Mouse (Mus musculus) midbrain, embryonic 11.5 days (tissue): Measurements from ENCODE around the gene Zfp787. TPM values are rescaled to one million over a fixed set of nuclear protein-coding genes. Genes with fewer than 3 reads are reported as not detected.

ENCODE experiments used
- ATAC-seq: fragments of 200-750 bp; cut with Nextera tagmentation; 2 replicates; pipeline ENCODE4 v1.8.0; 2017; ENCODE audit warnings: moderate TSS enrichment, moderate library complexity; ENCODE audit not compliant: low FRiP score
- DNase-seq: peaks from one replicate; pipeline ENCODE4 v3.0.0; 2015; ENCODE audit warnings: low spot score; ENCODE audit errors: missing footprints
- H3K27ac ChIP-seq: fragments of 300-500 bp; sonication (generic); 2 replicates; pipeline ENCODE4 v1.5.1; 2014; ENCODE audit warnings: low read depth, low read length
- H3K27me3 ChIP-seq: fragments of 300-500 bp; sonication (generic); 2 replicates; pipeline ENCODE4 v1.6.1; 2014; ENCODE audit warnings: mild to moderate bottlenecking, low read length, moderate library complexity, mixed read lengths; ENCODE audit not compliant: control insufficient read depth, insufficient read depth
- H3K36me3 ChIP-seq: fragments of 300-500 bp; sonication (generic); 2 replicates; pipeline ENCODE4 v1.6.1; 2014; ENCODE audit warnings: mild to moderate bottlenecking, low read length, moderate library complexity, mixed read lengths; ENCODE audit not compliant: control insufficient read depth, insufficient read depth
- H3K4me1 ChIP-seq: fragments of 300-500 bp; sonication (generic); 2 replicates; pipeline ENCODE4 v1.6.1; 2014; ENCODE audit warnings: low read length; ENCODE audit not compliant: control insufficient read depth, insufficient read depth
- H3K4me2 ChIP-seq: fragments of 300-500 bp; sonication (generic); 2 replicates; pipeline ENCODE4 v1.6.1; 2014; ENCODE audit warnings: mild to moderate bottlenecking, moderate library complexity
- H3K4me3 ChIP-seq: fragments of 300-500 bp; sonication (generic); 2 replicates; pipeline ENCODE4 v1.5.1; 2014; ENCODE audit warnings: low read depth, low read length
- H3K9ac ChIP-seq: fragments of 300-500 bp; sonication (generic); 2 replicates; pipeline ENCODE4 v1.6.1; 2014; ENCODE audit warnings: low read length
- H3K9me3 ChIP-seq: fragments of 300-500 bp; sonication (generic); 2 replicates; pipeline ENCODE4 v1.6.1; 2016; ENCODE audit warnings: low read length; ENCODE audit not compliant: control insufficient read depth
- WGBS: fragments of 180-500 bp; shearing (Covaris S2); extraction: QIAGEN DNeasy Blood & Tissue Kit; methylation state at CpG from one replicate; pipeline ENCODE4 v1.1.7; 2014; 5-methylcytosine and 5-hydroxymethylcytosine counted together
- polyA plus RNA-seq: library from polyadenylated mRNA; unstranded; fragments of >200 nt; fragmentation: Nextera tagmentation; extraction: Ambion mirVana; gene quantifications from 2 replicates; pipeline ENCODE4 v1.2.1, GENCODE M21; 2014

Zfp787 gene
- polyA plus RNA-seq, 1 experiment from 2014 or later: 13.5 TPM

DNA sequence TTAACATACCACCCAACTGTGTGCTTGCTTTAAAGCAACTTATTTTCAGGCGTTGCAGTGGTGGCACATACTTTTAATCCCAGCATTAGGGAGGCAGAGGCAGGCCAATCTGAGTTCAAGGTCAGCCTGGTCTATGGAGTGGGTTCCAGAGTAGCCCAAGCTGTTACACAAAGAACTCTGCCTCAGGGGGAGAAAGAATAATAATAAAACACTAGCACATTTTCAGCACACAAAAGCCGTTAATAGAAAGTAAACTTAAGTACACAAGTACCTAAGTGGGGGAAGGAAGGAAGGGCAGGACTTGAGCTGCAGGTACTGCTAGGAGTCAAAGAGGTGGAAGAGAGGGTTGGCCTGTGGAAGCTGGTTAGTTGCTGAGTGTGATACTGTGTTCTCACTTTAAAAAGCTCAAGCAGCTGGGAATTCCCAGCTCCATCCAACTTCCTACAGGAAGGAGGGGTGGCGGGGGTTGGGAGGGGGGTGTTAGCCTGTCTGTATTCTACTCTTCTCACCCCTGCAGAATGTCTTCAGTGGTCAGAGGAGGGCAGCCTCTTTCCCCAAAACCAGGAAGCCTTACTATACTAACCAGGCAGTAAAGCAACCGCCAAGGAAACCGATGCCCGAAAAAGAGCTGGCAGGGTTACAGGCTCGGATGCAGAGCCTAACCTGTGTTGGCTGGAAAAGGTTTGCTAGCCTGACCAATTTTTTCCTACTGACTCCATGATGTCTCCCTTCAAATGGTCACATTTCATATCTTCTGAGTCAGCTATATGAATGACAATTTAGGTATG lies 9.4 kb downstream of the Zfp787 start:
- H3K9ac ChIP-seq: no peak overlapping the region
- H3K4me2 ChIP-seq: no peak overlapping the region
- no peaks in the 10 kb centered on the region for H3K4me1 ChIP-seq
- no peak overlapping the region for H3K4me3 ChIP-seq
- DNase-seq: peak; percentile 8
- no peak for ATAC-seq
- 0 out of 2 replicates have a peak, but pooled peaks cover 2% of the 10 kb centered on the region for H3K36me3 ChIP-seq
- 87% methylated on average over 7 of the region's 7 CpGs for WGBS
- no peak overlapping the region for H3K27ac ChIP-seq
- no peaks in the 10 kb centered on the region for H3K9me3 ChIP-seq
- no peaks in the 10 kb centered on the region for H3K27me3 ChIP-seq

DNA sequence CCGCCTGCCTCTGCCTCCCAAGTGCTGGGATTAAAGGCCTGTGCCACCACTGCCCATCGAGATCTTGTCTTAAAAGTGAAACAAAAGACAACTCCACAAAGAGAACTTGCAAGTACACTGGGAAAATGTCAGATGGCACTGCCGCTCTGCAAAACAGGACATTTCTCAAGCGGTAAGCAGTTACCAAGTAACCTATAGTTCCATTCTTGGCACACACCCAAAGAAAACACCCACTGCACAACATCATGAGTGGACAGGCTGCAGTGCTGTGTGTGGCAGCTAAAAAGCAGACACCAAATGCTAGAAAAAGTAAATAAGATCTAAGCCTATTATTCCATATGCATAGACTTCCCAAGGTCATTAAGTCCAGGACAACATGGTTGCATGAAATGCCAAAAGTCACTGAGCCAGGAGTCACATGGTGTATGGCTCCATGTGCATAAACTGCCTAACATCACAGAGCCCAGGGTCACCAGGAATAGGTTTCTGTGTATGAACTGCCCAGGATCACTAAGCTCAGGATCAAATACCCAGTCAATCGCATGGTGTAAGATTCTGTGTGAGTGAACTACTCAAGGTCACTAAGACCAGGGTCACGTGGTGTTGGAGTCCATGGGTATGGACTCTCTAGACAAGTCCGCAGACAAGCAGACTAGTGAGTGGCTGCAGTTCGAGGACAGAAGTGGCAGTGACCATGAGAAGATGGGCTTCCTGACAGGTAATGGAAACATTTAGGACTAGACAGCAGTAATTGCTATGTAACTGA lies 10.2 kb downstream of the Zfp787 start:
- Histone ChIP-seq H3K9ac (no peak overlapping the region), H3K4me1 (no peaks in the 10 kb centered on the region), H3K27me3 (no peaks in the 10 kb centered on the region), H3K36me3 (0 out of 2 replicates have a peak, but pooled peaks cover 2% of the 10 kb centered on the region), H3K4me3 (no peak overlapping the region), H3K9me3 (no peaks in the 10 kb centered on the region), H3K4me2 (no peak overlapping the region), H3K27ac (no peak overlapping the region)
- ATAC-seq: no peak
- DNase-seq: peak; percentile 23
- WGBS: 94% methylated on average over 8 of the region's 8 CpGs

DNA sequence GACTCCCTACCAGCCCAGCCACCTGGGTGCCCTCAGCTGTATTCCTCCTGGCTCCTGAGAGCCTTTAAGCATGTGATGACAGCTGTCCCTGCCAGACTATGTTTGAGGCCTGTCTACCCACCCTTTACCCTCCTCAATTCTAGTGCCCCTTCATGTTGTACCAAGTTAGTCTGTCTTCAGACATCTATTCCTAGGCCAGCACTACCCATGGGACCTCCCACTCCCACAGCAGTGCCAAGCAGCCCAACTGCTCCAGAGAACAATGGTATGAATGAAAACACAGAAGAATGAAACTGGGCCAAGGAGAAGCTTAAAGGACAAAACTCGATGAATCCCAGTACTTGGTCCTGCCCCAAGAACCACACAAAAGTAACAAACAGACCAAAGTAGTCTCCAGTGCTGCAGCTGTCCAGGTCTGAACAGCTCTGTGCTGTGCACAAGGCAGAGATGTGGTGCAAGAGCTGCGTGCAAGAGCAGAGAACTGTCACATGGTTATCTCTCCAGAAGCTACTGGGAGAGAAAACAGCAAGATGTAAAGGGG lies 11.7 kb downstream of the Zfp787 start:
- Histone ChIP-seq H3K4me2 (no peak overlapping the region), H3K9me3 (no peaks in the 10 kb centered on the region), H3K9ac (no peak overlapping the region), H3K4me3 (no peak overlapping the region), H3K27me3 (no peaks in the 10 kb centered on the region), H3K4me1 (no peaks in the 10 kb centered on the region), H3K27ac (no peak overlapping the region), H3K36me3 (0 out of 2 replicates have a peak, but pooled peaks cover 2% of the 10 kb centered on the region)
- 91% methylated on average over 2 of the region's 2 CpGs for WGBS
- no peak for ATAC-seq
- DNase-seq: peak; percentile 35

DNA sequence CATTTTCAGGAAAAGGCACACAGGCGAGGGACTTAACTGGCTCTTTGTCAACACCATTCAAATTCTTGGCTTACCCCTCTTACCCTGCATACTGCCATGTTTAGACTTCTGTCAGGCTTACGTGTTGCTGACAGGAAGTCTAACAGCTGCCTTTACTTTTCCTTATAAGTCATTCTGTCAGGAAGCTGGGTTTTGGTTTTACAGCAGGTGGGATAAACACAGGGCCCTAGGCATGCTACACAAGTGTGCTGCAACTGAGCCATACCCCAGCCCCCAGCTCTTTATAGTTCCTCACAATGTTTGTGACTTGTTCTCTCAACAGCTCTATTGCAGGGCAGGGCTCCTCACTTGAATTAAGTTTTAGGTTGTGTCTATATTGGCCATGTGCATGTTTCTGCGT lies 16.5 kb downstream of the Zfp787 start:
- no peak overlapping the region for H3K4me2 ChIP-seq
- H3K4me1 ChIP-seq: no peaks in the 10 kb centered on the region
- 0 out of 2 replicates have a peak, but pooled peaks cover 6% of the 10 kb centered on the region for H3K36me3 ChIP-seq
- H3K27ac ChIP-seq: no peak overlapping the region
- no peaks in the 10 kb centered on the region for H3K27me3 ChIP-seq
- no peak overlapping the region for H3K4me3 ChIP-seq
- ATAC-seq: no peak
- peak; percentile 64 for DNase-seq
- 87% methylated on average over 3 of the region's 3 CpGs for WGBS
- H3K9me3 ChIP-seq: no peaks in the 10 kb centered on the region
- no peak overlapping the region for H3K9ac ChIP-seq

DNA sequence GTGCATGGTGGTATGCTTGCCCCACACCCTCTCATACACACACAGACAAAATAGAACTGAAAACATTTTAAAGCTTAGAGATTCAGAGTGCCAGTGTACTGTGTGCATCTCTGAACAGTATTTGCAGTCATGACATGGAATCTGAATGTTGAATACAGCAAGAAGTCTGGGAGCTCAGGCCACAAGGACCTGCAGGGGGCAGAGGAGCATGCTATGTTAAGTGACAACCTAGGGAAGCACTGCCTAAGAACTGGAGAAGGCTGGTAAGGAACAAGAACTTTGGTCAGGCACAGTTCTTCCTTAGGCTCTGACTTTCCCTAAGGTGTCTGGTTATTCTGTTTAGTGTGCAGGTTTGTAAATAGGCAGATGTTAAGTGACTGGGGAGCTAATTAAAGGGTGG lies 19.3 kb downstream of the Zfp787 start:
- Histone ChIP-seq H3K4me1 (no peaks in the 10 kb centered on the region), H3K36me3 (peaks cover 14% of the 10 kb centered on the region), H3K9ac (no peak overlapping the region), H3K4me2 (no peak overlapping the region), H3K27ac (no peak overlapping the region), H3K4me3 (no peak overlapping the region), H3K27me3 (no peaks in the 10 kb centered on the region), H3K9me3 (no peaks in the 10 kb centered on the region; the same call in 1 of the 2 replicates)
- DNase-seq (no peak), ATAC-seq (no peak)

DNA sequence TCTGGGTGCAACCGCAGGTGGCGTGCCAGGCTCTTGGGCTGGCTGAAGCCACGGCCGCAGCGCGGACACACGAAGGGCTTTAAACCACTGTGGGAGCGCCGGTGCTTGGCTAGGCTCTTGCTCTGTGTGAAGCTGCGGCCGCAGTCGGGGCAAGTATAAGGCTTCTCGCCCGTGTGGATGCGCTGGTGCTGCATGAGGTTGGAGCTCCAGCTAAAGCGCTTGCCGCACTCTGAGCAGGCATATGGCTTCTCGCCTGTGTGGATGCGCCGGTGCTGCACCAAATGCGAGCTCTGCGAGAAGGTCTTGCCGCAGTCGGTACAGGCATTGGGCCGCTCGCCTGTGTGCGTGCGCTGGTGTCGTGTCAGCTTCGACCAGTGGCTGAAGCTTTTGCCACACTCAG lies 23.2 kb downstream of the Zfp787 start:
- Histone ChIP-seq H3K4me1 (no peaks in the 10 kb centered on the region), H3K9ac (no peak overlapping the region), H3K9me3 (no peaks in the 10 kb centered on the region; the same call in 1 of the 2 replicates), H3K4me3 (no peak overlapping the region), H3K27me3 (no peaks in the 10 kb centered on the region), H3K27ac (no peak overlapping the region), H3K4me2 (no peak overlapping the region), H3K36me3 (peaks cover 14% of the 10 kb centered on the region)
- no peak for DNase-seq
- 77% methylated on average over 30 of the region's 30 CpGs for WGBS
- ATAC-seq: 0 out of 2 replicates have a peak, but pooled peaks have one; percentile 8

DNA sequence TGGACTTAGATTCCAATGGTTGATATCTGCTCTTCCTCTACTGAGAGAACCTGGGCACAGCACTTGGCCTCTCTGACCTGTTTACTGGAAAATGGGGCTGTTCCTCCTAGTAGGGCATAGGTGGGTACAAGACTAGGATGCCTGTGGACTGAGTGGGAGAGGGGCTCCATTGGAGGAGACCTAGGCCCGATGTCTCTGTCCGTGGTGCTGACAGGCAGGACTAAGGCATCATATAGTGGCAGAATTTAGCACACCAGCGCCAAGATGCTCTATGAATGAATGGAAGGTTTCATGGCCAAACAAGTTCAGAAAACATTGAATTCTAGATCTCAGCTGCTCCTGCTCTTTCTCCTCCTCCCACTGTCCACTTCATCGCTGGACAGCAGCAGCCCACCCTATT lies 25.5 kb downstream of the Zfp787 start:
- DNase-seq (no peak), ATAC-seq (no peak)
- WGBS: 45% methylated on average over 4 of the region's 4 CpGs
- Histone ChIP-seq H3K36me3 (peaks cover 11% of the 10 kb centered on the region), H3K27me3 (no peaks in the 10 kb centered on the region), H3K9me3 (no peaks in the 10 kb centered on the region; the same call in 1 of the 2 replicates), H3K27ac (no peak overlapping the region), H3K4me3 (no peak overlapping the region), H3K9ac (no peak overlapping the region), H3K4me2 (no peak overlapping the region), H3K4me1 (no peaks in the 10 kb centered on the region)

DNA sequence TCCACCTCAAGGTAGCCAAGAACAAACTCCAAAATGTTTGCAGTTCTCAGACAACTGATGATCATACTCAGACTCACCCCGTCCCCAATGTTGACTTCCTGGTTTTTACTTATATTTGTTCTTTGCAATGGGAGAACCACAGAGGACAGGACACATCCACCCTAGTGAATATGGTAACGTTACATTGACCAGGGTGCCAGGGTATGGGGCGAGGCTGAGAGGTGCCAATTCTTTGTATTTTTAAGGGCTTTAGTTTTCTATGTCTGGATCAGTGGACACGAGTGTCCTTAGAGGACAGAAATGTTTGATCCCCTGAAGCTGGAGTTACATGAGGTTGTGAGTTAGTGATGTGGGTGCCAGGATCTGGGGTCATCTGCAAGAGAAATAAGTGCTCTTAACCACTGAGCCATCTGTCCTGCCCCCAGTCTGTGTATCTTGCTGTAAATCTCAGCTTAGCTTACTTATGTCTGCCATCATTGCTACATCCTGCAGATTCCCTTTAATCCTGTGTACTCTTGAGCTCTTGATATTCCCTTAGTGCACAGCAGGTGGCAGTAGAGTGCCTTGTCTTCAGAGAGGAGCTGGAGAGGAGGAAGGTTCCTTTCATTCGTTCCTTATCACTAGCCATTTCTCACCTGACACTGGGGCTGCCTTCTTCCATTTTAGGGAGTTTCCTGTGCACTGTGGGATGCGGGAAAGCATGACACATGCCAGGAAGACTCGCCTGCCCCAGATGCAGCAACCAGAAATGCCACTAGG lies 28.9 kb downstream of the Zfp787 start:
- ATAC-seq (peak; percentile 65), DNase-seq (peak; percentile 93)
- no peaks in the 10 kb centered on the region for H3K27me3 ChIP-seq
- no peak overlapping the region for H3K27ac ChIP-seq
- 38% methylated on average over 7 of the region's 7 CpGs for WGBS
- H3K9ac ChIP-seq: no peak overlapping the region
- no peak overlapping the region for H3K4me2 ChIP-seq
- H3K4me3 ChIP-seq: no peak overlapping the region
- peaks cover 1% of the 10 kb centered on the region; the same call in 1 of the 2 replicates for H3K36me3 ChIP-seq
- no peaks in the 10 kb centered on the region for H3K9me3 ChIP-seq
- H3K4me1 ChIP-seq: no peaks in the 10 kb centered on the region
